Mouse (Mus musculus): ENCODE results near the gene Gm4353.
"Not testable (repeated sequence)": the region's sequence is repeated elsewhere in the genome, so short reads cannot be mapped to it uniquely, and the experiment has no call there.

Gm4353 gene

GRCm38 (mm10) chr7:116084366-116084765, at the start of gene Gm4353:
Gm4353 (minus strand) TSS chr7:116084635.
- DNase-seq = not testable (repeated sequence)

GRCm38 (mm10) chr7:116132078-116132477, 47.6 kb upstream of the Gm4353 start:
- DNase-seq = peak; percentile 72

GRCm38 (mm10) chr7:116131390-116131789, 47.0 kb upstream of the Gm4353 start:
- peak; percentile 27 for DNase-seq

GRCm38 (mm10) chr7:116129374-116129773, 44.9 kb upstream of the Gm4353 start:
- no peak for DNase-seq

- DNase-seq = no peak
Observed at GRCm38 (mm10) chr7:116128286-116128685, 43.9 kb upstream of the Gm4353 start.

GRCm38 (mm10) chr7:116127052-116127451, 42.6 kb upstream of the Gm4353 start:
- no peak for DNase-seq

- no peak for DNase-seq
Observed at GRCm38 (mm10) chr7:116125671-116126070, 41.2 kb upstream of the Gm4353 start.

GRCm38 (mm10) chr7:116124057-116124456, 39.6 kb upstream of the Gm4353 start:
- no peak for DNase-seq

GRCm38 (mm10) chr7:116123597-116123985, 39.2 kb upstream of the Gm4353 start:
- DNase-seq = no peak

GRCm38 (mm10) chr7:116122981-116123596, 38.7 kb upstream of the Gm4353 start:
- DNase-seq = no peak

GRCm38 (mm10) chr7:116121202-116121601, 36.8 kb upstream of the Gm4353 start:
- no peak for DNase-seq

GRCm38 (mm10) chr7:116120737-116121136, 36.3 kb upstream of the Gm4353 start:
- no peak for DNase-seq

- DNase-seq = no peak
Observed at GRCm38 (mm10) chr7:116119306-116119857, 34.9 kb upstream of the Gm4353 start.

- DNase-seq = no peak
Observed at GRCm38 (mm10) chr7:116115991-116116390, 31.6 kb upstream of the Gm4353 start.

- DNase-seq = no peak
Observed at GRCm38 (mm10) chr7:116115216-116115930, 30.9 kb upstream of the Gm4353 start.

- DNase-seq = no peak
Observed at GRCm38 (mm10) chr7:116111546-116111945, 27.1 kb upstream of the Gm4353 start.

- no peak for DNase-seq
Observed at GRCm38 (mm10) chr7:116110661-116111060, 26.2 kb upstream of the Gm4353 start.

- no peak for DNase-seq
Observed at GRCm38 (mm10) chr7:116103091-116103490, 18.7 kb upstream of the Gm4353 start.

GRCm38 (mm10) chr7:116099952-116100528, 15.6 kb upstream of the Gm4353 start:
- DNase-seq = no peak

- DNase-seq = no peak
Observed at GRCm38 (mm10) chr7:116093466-116093850, 9.0 kb upstream of the Gm4353 start.

- peak; percentile 93 for DNase-seq
Observed at GRCm38 (mm10) chr7:116092710-116093465, 8.5 kb upstream of the Gm4353 start.

GRCm38 (mm10) chr7:116060739-116061138, 23.7 kb downstream of the Gm4353 start:
- DNase-seq = no peak

- no peak for DNase-seq
Observed at GRCm38 (mm10) chr7:116040470-116041019, 43.9 kb downstream of the Gm4353 start.
